Mouse (Mus musculus): ENCODE results near the gene Pnrc2.

- TF ChIP-seq GATA1 (IDR thresholded peaks at IDR 0.05; ENCODE audit: low read depth, low read length) (no peak), BHLHE40 (IDR thresholded peaks at IDR 0.05; ENCODE audit: borderline replicate concordance, low read depth, low read length) (no peak), CTCF (IDR thresholded peaks at IDR 0.05 in 2 of 3, conservative IDR thresholded peaks at IDR 0.05 in 1 of 3; ENCODE audit: control insufficient read depth in 1 of 3, insufficient read depth in 1 of 3, low read depth in 2 of 3, low read length in 3 of 3, poor library complexity in 1 of 3, severe bottlenecking in 1 of 3) (no peak), TAL1 (IDR thresholded peaks at IDR 0.05; ENCODE audit: low read length) (no peak), EP300 (IDR thresholded peaks at IDR 0.05; ENCODE audit: low read depth in 1 of 2, low read length in 2 of 2) (no peak), POLR2A (IDR thresholded peaks at IDR 0.05; ENCODE audit: control insufficient read depth in 1 of 2, insufficient read depth in 1 of 2, low read depth in 1 of 2, low read length in 2 of 2, poor library complexity in 1 of 2) (no peak), MAZ (IDR thresholded peaks at IDR 0.05; ENCODE audit: low read depth, low read length) (peak; percentile 60; the same call in 1 of the 2 replicates), MYC (IDR thresholded peaks at IDR 0.05; ENCODE audit: low read depth, low read length) (no peak), KAT2A (conservative IDR thresholded peaks at IDR 0.05; ENCODE audit: low read depth, low read length) (no peak), JUND (IDR thresholded peaks at IDR 0.05; ENCODE audit: low read depth, low read length) (no peak), ZC3H11A (IDR thresholded peaks at IDR 0.05; ENCODE audit: low read depth, low read length) (no peak), ZKSCAN1 (IDR thresholded peaks at IDR 0.05; ENCODE audit: low read depth, low read length) (no peak), SMC3 (IDR thresholded peaks at IDR 0.05; ENCODE audit: low read depth, low read length) (no peak), HCFC1 (IDR thresholded peaks at IDR 0.05; ENCODE audit: low read depth, low read length) (no peak)
Observed at GRCm38 (mm10) chr4:135855080-135855479, 18.6 kb downstream of the Pnrc2 start.

All from MEL (cell line).